Mouse (Mus musculus): ENCODE data around the gene Slc41a3. TPM values are rescaled to one million over a fixed set of nuclear protein-coding genes. Genes with fewer than 3 reads are reported as not detected.

Slc41a3 gene
- polyA plus RNA-seq, 1 experiment from 2014 or later, result 5.6 TPM

GRCm38 (mm10) chr6:90619936-90620335 is 15.4 kb downstream of the Slc41a3 start:
- ATAC-seq (replicated peaks; ENCODE audit: low FRiP score, low read depth) (no peak), DNase-seq (ENCODE audit: low spot score) (no peak)
- H3K9me3 ChIP-seq (replicated peaks; ENCODE audit: low read length), result no peaks in the 10 kb centered on the region
- no peak overlapping the region for H3K27ac ChIP-seq
- H3K27me3 ChIP-seq (ENCODE audit: insufficient read depth, low read length), result no peaks in the 10 kb centered on the region
- WGBS, result 61% methylated on average over 5 of the region's 5 CpGs
- no peak for TF ChIP-seq CTCF (IDR thresholded peaks at IDR 0.05; ENCODE audit: low read depth)
- no peaks in the 10 kb centered on the region for H3K36me3 ChIP-seq (ENCODE audit: insufficient read depth, low read length)
- H3K9ac ChIP-seq (ENCODE audit: low read depth, low read length), result no peak overlapping the region
- H3K4me1 ChIP-seq (replicated peaks; ENCODE audit: insufficient read depth, low read length), result peaks cover 21% of the 10 kb centered on the region
- H3K4me2 ChIP-seq (ENCODE audit: low read length), result no peak overlapping the region
- H3K4me3 ChIP-seq (replicated peaks; ENCODE audit: low read depth, low read length), result no peak overlapping the region

- no peak for TF ChIP-seq CTCF (IDR thresholded peaks at IDR 0.05; ENCODE audit: low read depth)
- no peaks in the 10 kb centered on the region for H3K27me3 ChIP-seq (ENCODE audit: insufficient read depth, low read length)
- DNase-seq (ENCODE audit: low spot score), result peak; percentile 82
- H3K4me2 ChIP-seq (ENCODE audit: low read length), result no peak overlapping the region
- H3K4me1 ChIP-seq (replicated peaks; ENCODE audit: insufficient read depth, low read length), result peaks cover 26% of the 10 kb centered on the region
- ATAC-seq (replicated peaks; ENCODE audit: low FRiP score, low read depth), result peak; percentile 80
- no peaks in the 10 kb centered on the region for H3K36me3 ChIP-seq (ENCODE audit: insufficient read depth, low read length)
- whole genome bisulfite sequencing, result 32% methylated on average over 9 of the region's 9 CpGs
- H3K9me3 ChIP-seq (replicated peaks; ENCODE audit: low read length), result no peaks in the 10 kb centered on the region
- H3K9ac ChIP-seq (ENCODE audit: low read depth, low read length), result no peak overlapping the region
- H3K4me3 ChIP-seq (replicated peaks; ENCODE audit: low read depth, low read length), result no peak overlapping the region
- peak overlapping the region; percentile 72 for H3K27ac ChIP-seq
Measured at GRCm38 (mm10) chr6:90620791-90621583, 16.5 kb downstream of the Slc41a3 start.

- Histone ChIP-seq H3K4me3 (replicated peaks; ENCODE audit: low read depth, low read length) (no peak overlapping the region), H3K27me3 (ENCODE audit: insufficient read depth, low read length) (no peaks in the 10 kb centered on the region), H3K4me2 (ENCODE audit: low read length) (no peak overlapping the region), H3K27ac (peak overlapping the region; percentile 72), H3K4me1 (replicated peaks; ENCODE audit: insufficient read depth, low read length) (peaks cover 26% of the 10 kb centered on the region), H3K9me3 (replicated peaks; ENCODE audit: low read length) (no peaks in the 10 kb centered on the region), H3K36me3 (ENCODE audit: insufficient read depth, low read length) (no peaks in the 10 kb centered on the region), H3K9ac (ENCODE audit: low read depth, low read length) (no peak overlapping the region)
- ATAC-seq (replicated peaks; ENCODE audit: low FRiP score, low read depth), result no peak; the same call in 1 of the 2 replicates
- DNase-seq (ENCODE audit: low spot score), result no peak
- 34% methylated on average over 6 of the region's 6 CpGs for WGBS
- no peak for TF ChIP-seq CTCF (IDR thresholded peaks at IDR 0.05; ENCODE audit: low read depth)
Measured at GRCm38 (mm10) chr6:90621584-90621890, 17.0 kb downstream of the Slc41a3 start.

GRCm38 (mm10) chr6:90622758-90623455 is 18.4 kb downstream of the Slc41a3 start:
- H3K9ac ChIP-seq (ENCODE audit: low read depth, low read length), result 0 out of 2 replicates have a peak overlapping the region, but pooled peaks have one; percentile 13
- no peak overlapping the region for H3K4me2 ChIP-seq (ENCODE audit: low read length)
- H3K4me3 ChIP-seq (replicated peaks; ENCODE audit: low read depth, low read length), result no peak overlapping the region
- peaks cover 26% of the 10 kb centered on the region for H3K4me1 ChIP-seq (replicated peaks; ENCODE audit: insufficient read depth, low read length)
- H3K27me3 ChIP-seq (ENCODE audit: insufficient read depth, low read length), result no peaks in the 10 kb centered on the region
- no peak for ATAC-seq (replicated peaks; ENCODE audit: low FRiP score, low read depth)
- no peaks in the 10 kb centered on the region for H3K9me3 ChIP-seq (replicated peaks; ENCODE audit: low read length)
- H3K36me3 ChIP-seq (ENCODE audit: insufficient read depth, low read length), result no peaks in the 10 kb centered on the region
- WGBS, result 45% methylated on average over 11 of the region's 11 CpGs
- no peak for TF ChIP-seq CTCF (IDR thresholded peaks at IDR 0.05; ENCODE audit: low read depth)
- DNase-seq (ENCODE audit: low spot score), result peak; percentile 20
- H3K27ac ChIP-seq, result no peak overlapping the region

- Histone ChIP-seq H3K36me3 (ENCODE audit: insufficient read depth, low read length) (no peaks in the 10 kb centered on the region), H3K9me3 (replicated peaks; ENCODE audit: low read length) (no peaks in the 10 kb centered on the region), H3K27me3 (ENCODE audit: insufficient read depth, low read length) (no peaks in the 10 kb centered on the region), H3K4me3 (replicated peaks; ENCODE audit: low read depth, low read length) (no peak overlapping the region), H3K4me1 (replicated peaks; ENCODE audit: insufficient read depth, low read length) (peaks cover 23% of the 10 kb centered on the region), H3K4me2 (ENCODE audit: low read length) (no peak overlapping the region), H3K9ac (ENCODE audit: low read depth, low read length) (no peak overlapping the region), H3K27ac (no peak overlapping the region)
- ATAC-seq (replicated peaks; ENCODE audit: low FRiP score, low read depth), result no peak
- 88% methylated on average over 5 of the region's 5 CpGs for WGBS
- DNase-seq (ENCODE audit: low spot score), result no peak
- no peak for TF ChIP-seq CTCF (IDR thresholded peaks at IDR 0.05; ENCODE audit: low read depth)
Measured at GRCm38 (mm10) chr6:90623456-90623836, 18.9 kb downstream of the Slc41a3 start.

GRCm38 (mm10) chr6:90624184-90624583 is 19.7 kb downstream of the Slc41a3 start:
- H3K4me3 ChIP-seq (replicated peaks; ENCODE audit: low read depth, low read length), result no peak overlapping the region
- H3K4me2 ChIP-seq (ENCODE audit: low read length), result no peak overlapping the region
- 76% methylated on average over 6 of the region's 6 CpGs for WGBS
- no peaks in the 10 kb centered on the region for H3K9me3 ChIP-seq (replicated peaks; ENCODE audit: low read length)
- no peak for TF ChIP-seq CTCF (IDR thresholded peaks at IDR 0.05; ENCODE audit: low read depth)
- ATAC-seq (replicated peaks; ENCODE audit: low FRiP score, low read depth) (no peak), DNase-seq (ENCODE audit: low spot score) (no peak)
- H3K4me1 ChIP-seq (replicated peaks; ENCODE audit: insufficient read depth, low read length), result peaks cover 16% of the 10 kb centered on the region
- H3K27me3 ChIP-seq (ENCODE audit: insufficient read depth, low read length), result no peaks in the 10 kb centered on the region
- H3K27ac ChIP-seq, result no peak overlapping the region
- no peaks in the 10 kb centered on the region for H3K36me3 ChIP-seq (ENCODE audit: insufficient read depth, low read length)
- no peak overlapping the region for H3K9ac ChIP-seq (ENCODE audit: low read depth, low read length)
